Mouse (Mus musculus) lung, postnatal 14 days (tissue): ENCODE data around the gene Phox2b.

Experiments used
- DNase-seq: peaks from one replicate; pipeline ENCODE4 v3.0.0; 2021

The Phox2b gene

DNA sequence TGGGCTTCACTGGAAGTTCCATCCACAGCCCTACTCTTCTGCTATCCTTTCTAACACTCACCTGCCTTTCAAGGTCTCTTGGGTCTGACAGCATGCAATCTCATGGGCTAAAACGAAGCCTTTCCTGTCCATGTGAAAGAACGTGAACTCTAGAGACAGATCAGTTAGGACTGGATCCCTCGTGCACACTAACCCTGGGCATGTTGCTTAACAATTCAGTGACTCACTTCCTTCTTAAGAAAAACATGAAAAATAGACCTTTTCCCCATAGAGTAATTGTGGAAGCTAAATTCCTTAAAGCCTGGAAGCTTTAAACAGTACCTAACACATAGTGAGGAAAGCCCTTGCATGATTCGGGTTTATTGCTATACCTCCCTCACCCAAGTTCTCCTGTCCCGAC lies 8.2 kb downstream of the Phox2b start:
- no peak for DNase-seq

- no peak for DNase-seq
Observed at GRCm38 (mm10) chr5:67083117-67083516, 16.0 kb downstream of the Phox2b start.

- no peak for DNase-seq
Observed at GRCm38 (mm10) chr5:67063596-67063995, 35.5 kb downstream of the Phox2b start.

DNA sequence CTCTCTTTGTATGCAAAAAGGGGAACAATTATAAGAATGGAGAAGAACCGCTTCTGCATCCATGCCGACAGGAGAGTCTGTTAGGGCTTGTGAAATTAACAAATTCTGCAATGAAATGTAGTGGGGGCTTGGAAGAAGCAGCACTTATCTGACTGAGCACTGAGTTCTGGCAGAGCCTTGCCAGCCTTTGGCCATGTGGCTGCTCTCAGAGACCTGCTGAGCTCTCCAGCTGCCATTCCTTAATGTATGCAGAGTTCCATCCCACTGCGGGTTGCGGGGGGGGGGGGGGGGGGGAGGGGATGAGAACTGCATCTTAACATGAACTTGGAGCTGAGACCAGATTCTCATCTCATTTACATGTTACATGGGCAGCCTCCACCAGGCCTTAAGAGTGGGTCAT lies 38.6 kb downstream of the Phox2b start:
- no peak for DNase-seq

DNA sequence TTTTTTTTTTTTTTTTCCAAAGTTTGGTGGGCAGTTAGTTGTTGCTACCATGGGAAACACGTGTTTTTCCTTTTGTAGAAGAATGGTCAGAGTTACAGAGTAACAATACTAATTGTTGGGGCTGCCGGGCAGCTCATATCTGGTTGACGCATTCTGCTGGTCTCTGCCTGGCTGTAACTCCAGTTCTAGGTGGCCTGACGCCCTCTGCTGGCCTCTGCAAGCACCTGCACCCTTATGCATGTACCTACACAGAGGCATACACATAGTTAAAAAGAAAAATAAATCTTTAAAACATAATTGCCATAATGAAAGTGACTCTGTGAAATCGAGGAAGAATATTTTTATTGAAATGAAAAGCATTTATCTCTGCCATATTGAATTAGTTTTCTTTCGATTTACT lies 41.3 kb downstream of the Phox2b start:
- DNase-seq, result no peak

- peak; percentile 37 for DNase-seq
Observed at GRCm38 (mm10) chr5:67048003-67048402, 51.1 kb downstream of the Phox2b start.
